Mouse (Mus musculus) gastrocnemius, postnatal 36 days (tissue): ENCODE data around the gene Ddx18. TPM values are rescaled to one million over a fixed set of nuclear protein-coding genes. Genes with fewer than 3 reads are reported as not detected.
A peak's percentile ranks its signal among the peaks of the same experiment; 100 is the strongest.

Source experiments
- DNase-seq, 2 experiments: peaks; one replicate each; pipeline ENCODE4 v3.0.0; 2022
- intact Hi-C: fragments of 180-260 bp; cut with DNase I; formaldehyde crosslinking; loops from one replicate; pipeline ENCODE4 v1.15.1; 2025
- long read RNA-seq, 2 experiments: library from polyadenylated mRNA; stranded (forward); transcript quantifications; one replicate each; pipeline ENCODE4 v2.0.0; 2021
- total RNA-seq, 2 experiments: library from RNA; stranded (reverse); gene quantifications; 2 replicates each; pipeline ENCODE4 v1.2.3; 2021

Gene Ddx18
- total RNA-seq = 10 to 100 TPM; 11.2 to 15.9 TPM
- long read RNA-seq, experiment 1, transcript Ddx18-201 (13 exons, 2,258 nt) = major isoform, 7 of 8 reads
- long read RNA-seq, experiment 1, partial matches to known transcripts = 1 of 8 reads
- long read RNA-seq, experiment 1, other reads (novel, unspliced or antisense) = 0 of 8 reads
- long read RNA-seq, experiment 2, transcript Ddx18-201 (13 exons, 2,258 nt) = major isoform, 14 of 16 reads
- long read RNA-seq, experiment 2, partial matches to known transcripts = 2 of 16 reads
- long read RNA-seq, experiment 2, other reads (novel, unspliced or antisense) = 0 of 16 reads

DNA sequence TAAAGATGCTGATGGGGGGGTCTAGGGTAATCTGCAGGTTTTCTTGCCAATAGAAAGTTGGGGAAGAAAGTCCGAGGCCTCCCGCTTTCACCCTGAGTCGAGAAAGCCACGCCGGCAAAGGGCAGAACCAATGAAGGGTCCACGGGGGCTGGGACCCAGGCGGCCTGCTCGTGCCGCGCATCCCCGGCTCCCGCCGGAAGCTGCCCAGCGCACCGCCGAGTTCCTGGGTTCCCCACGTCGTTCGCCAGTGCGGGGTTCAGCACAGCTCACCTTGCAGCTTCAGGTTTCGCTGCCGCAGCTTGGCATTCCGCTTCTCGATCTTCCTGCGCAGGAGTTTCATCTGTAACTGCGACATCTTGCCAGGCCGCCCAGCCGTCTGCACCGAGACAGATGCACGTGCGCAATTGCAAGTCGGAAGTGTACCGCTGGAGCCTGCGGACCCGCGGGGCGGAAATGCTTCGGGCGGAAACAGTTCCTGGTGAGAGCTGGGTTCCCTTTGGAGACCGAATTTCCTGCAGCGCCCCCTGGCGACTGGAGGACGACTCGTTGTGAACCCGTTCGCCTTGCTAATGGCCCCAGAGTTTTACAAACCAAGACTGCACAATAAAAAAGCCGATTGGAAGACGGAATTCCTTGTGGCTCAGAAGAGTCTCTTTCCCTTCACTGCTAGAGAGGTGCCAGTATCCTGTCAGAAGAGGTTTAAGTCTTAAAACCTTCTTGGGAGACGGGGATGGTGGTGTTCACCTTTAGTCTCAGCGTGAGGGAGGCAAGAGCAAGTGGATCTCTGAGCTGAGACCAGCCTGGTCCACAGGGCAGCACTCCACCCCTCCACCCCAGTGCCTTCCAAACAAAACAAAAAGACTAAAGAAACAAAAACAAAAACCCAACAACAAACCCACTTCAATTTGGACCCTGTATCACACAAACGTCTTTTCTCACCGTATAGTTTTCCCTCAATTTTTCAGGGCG lies at the start of gene Ddx18:
TSS of gene Ddx18 (minus strand) at position 469 of the 969 bp plus-strand sequence.
- intact Hi-C loops = loop anchor here (5.0 kb wide), 1 partner anchor 126 kb away; no protein-coding TSS in a partner anchor
- peak; percentile 95 to 97 for DNase-seq

DNA sequence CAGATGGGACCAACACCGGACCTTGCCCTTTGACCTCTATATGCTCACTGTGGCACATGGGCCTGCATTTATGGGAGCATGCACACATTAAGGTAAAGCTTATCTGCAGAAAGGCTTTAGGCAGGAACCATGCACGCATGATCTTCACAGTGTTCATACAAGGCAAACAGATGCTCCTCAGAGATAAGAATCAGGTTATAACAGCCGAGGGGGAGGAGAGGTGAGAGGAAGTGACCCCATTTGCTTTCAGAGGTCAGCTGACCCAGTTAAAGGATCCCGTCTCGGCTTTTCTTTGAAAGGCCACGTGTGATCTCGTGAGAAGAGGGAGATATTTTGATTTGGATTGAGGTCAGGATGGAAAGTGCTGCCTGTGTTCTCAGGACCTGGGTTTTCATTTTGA lies 40.2 kb upstream of the Ddx18 start:
- intact Hi-C loops = no loop called here
- DNase-seq = no peak

DNA sequence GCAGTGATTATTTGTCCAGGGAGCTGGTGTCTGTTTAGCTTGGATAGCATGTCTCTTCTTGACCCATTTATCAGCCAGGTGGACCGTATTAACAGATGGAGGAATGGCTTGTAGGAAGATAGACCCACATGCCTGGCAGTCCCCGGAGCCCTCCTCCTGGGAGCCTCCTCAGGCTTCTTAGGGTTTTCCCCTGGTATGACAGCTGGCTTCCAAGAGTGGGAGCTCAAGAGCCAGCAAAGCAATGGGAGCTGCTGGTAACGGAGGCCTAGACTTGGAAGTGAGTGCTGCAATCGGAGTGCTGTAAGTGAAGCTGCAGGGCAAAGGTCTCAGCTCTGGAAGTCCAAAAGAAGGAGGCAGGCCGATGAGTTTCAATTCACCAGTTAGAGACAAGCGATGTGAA lies 37.3 kb upstream of the Ddx18 start:
- no peak for DNase-seq
- intact Hi-C loops = no loop called here

DNA sequence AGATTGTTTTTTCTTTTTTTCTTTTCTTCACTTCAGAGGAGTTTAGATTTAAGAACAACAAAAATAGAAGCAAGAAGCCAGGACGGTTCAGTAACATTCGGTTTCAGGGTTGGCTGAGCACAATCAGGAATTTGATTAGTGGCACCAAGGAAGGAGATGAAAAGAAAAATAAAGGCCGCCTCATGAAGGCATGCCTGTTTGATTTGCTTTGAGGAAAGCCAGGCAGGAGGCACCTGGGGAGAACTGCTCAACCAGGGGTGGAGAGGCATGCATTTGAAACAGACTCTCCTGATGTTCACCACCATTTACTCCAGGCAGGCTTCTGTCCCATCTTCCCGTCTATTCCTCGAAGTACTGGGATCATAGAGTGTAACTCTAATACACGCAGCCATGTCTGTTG lies 34.1 kb upstream of the Ddx18 start:
- no peak for DNase-seq
- intact Hi-C loops = no loop called here

DNA sequence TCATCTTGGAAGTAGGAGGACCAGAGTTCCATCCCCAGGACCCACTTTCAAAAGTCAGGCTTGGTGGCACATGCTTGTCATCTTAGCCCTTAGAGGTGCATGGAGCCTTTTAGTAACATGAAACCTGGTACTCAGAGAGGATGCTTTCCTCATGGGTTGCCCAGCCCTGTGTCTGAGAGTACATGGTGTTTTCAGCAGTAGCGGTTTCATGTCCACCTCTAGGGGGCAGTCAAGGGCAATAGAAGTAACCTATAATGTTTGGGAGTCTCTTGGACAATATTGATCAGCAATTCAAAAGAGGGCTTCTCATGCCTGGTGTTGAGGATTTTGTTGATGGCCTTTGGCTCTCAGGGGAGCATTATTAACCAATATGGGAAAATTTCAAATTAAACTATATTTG lies 33.3 kb upstream of the Ddx18 start:
- intact Hi-C loops = no loop called here
- no peak for DNase-seq

DNA sequence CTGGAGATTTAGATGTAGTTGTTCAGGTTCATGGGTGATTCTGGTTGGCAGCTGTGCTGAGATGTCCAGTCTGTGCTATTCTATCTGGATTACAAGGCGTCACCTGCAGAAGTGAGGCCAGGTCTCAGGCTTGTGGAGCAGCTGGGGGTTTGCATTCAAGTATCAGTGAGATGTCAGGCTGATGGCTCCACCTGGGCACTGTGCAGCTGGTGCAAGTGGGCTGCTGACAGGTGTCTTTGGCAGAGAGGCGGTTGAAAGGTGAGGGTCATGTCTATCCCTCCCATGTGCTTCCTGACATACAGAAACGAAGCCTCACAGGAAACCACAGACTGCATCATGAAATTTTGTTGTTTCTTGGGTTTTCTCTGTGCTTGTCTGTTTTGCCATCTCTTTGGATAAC lies 30.6 kb upstream of the Ddx18 start:
- no peak for DNase-seq
- intact Hi-C loops = no loop called here

DNA sequence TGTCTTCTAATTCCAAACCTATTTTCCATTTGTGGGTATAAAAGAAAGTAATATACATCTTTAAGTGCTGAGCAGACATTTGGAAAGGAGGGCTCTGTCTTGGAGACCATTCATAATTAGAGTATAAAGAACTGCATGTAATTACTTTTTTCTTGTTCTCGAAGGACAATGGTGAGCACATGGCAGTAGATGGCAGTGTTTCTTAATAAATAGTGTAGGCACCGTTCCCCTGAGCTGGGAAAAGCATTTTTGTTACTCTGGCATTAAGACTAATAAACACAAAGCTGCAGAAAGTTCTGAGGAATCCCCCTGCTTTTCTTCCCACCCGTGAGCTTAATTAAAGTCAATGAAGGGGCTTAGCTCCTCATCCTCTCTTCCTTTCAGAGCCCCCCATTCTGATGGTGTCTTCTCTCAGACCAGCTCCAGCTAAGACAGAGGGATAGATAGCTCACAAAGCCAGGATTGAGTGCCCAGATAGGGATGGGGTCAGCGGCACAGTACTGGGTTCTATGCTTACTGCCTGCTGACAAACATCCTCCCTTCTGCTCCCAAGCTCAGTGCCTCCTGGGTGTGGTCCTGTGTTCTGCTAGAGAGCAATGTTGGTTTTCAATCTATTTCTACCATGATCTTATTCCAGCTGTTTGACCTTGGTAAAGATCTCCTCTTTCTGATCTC lies 29.3 kb upstream of the Ddx18 start:
- DNase-seq = no peak
- intact Hi-C loops = no loop called here

DNA sequence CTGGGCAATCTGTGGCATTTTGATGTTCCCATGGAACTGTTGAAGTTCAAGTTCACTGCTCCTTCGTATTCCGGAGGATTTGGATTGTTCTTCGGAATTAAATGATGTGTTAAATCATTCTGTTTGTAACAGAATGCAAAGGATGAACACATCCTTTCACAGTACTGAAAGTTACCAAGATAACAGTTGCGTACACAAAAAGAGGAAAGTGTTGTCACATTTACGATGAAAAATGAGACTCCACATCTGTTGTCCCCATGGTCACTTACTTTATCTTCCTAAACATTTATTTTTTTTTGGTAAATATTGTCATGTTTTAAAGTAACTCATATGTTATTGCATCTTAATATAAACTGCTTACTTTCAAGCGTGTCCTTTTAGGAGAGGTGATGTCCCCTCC lies 17.0 kb upstream of the Ddx18 start:
- DNase-seq = no peak
- intact Hi-C loops = no loop called here

DNA sequence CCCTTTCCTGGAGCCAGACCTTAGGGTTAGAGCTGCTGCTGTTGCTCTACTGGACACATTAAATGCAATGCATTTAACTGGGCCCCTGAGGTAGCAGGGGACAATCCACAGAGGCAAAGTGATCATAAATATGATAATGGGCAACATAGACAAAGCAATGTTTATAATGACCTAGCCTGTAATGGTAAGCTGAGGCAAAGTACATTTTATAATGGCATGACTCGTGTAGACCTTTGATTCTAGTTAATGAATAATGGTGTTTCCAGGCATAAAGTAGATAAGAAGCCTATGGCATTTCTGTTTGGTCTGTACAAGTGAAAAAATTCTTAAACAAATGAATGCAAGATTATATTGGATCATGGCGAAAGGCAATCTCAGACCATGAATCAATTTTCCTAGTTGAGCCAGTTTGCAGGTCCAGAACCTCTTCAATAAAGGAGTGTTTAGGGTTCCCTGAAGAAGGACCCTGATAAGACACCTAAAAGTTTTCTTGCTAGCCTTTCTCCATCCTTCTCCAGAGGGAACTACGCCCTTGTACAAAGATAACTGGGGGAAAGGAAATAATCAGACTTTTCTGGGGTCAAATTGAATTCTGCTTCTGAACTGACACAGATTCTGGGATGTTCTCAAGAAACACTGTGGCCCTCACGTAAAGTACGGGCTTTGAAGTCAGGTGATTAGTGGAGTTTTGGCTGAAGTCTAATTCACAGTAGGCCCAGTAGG lies 13.5 kb upstream of the Ddx18 start:
- DNase-seq = no peak
- intact Hi-C loops = no loop called here

DNA sequence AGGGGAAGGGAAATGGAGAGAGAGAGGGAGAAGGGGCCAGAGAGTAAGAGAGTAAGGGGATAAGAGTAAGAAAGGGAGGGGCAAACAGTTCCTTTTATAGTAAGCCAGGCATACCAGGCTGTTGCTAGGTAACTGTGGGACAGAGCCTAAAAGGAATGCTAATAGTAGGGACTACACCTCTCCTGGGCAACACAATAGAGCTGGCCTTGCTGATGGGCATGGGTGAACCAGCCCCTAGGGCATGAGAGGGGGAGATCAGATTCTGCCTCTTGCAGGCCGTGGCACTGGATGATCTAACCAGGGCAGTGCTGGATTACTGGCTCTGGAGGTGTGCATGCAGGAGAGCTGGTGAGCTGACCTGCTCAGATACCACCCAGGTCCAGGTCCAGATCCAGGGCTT lies 9.7 kb upstream of the Ddx18 start:
- no peak for DNase-seq
- intact Hi-C loops = no loop called here

DNA sequence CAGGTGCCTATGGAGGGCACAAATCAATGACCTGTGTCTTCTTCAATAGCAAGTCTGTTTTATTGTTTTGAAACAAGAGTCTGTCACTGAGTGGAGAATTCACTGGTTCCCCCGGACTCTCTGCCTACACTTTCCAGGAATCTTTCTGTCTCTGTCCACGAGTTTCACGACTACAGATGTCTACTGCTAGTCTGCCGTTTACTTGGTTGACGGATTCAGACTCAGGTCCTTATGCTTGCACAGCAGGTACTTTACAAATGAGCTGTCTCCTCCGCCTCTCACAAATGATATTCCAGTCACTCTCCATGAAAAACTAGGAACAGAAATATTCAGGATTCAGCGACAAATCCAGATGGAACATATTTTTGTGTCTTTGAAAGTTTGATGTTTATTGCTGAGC lies 2.7 kb upstream of the Ddx18 start:
- no peak for DNase-seq

DNA sequence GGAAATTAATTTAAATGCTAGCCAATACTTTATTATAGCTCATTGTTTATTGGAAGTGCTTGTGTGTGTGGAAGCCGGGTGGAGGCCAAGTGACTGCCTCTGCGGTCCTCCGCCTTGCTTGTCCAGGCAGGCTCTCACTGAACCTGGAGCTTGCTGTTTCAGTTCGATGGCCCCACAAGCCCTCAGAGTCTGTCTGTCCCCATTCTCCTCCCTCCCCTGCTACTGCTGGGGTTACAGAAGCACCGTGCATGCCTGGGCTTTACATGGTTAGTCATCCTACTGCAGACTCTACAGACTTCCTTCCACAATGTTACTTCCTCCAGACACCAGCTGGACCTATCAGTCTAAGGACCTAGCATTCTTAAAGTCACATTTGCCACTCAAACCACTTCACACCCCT lies 9.9 kb downstream of the Ddx18 start:
- intact Hi-C loops = no loop called here
- DNase-seq = no peak

More for the DNA sequence above, 2.7 kb upstream of the Ddx18 start:
- intact Hi-C loops = no loop called here

DNA sequence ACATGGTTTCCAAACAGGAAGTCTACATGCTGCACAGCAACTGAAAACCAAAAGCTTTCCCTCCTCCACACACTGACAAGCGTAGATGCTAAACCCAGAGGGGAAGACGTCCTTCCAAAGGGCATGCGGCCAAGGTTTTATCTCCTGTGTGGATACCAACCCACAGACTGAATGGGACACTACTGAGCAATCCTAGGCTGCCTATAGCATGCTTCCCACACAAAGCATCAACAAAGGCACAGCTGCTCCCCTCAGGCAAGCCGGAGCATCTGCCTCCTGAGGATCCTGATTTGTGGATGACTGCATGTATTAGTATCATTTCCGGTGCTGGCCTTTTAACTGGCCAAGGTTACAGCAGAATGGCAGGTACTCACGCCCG lies 16.3 kb downstream of the Ddx18 start:
- intact Hi-C loops = loop anchor here (5.0 kb wide), 1 partner anchor 104 kb away; no protein-coding TSS in a partner anchor
- DNase-seq = no peak

DNA sequence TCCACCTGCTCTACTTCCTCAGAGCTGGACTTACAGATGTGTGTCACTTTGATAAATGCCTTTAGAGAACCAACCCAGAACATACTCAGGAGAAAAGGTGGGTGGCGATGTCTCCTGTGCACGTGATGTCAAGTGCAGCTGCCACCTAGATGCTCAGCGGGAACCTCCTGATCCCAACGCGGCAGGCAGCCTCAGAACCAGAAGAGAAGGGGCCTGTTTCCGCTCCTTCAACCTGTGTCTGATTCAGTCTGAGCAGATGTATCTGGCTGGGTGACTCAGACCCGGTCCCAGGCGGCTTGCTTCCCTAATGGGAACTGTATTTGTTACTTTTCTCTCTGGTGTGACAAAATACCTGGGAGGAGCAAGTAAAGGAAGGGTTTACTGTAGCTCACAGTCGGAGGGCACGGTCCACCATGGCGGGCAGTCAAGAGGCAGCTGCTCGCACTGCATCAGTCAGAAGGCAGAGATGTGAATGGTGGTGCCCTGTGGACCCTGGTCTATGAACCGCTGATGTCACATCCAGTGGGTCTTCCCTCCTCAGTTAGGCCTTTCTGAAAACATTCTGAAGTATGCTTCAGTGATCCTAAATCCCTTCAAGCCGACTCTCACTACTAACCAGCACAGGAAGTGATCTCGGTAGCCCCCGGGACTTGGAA lies 16.9 kb downstream of the Ddx18 start:
- no peak for DNase-seq
- intact Hi-C loops = loop anchor here (5.0 kb wide), 1 partner anchor 104 kb away; no protein-coding TSS in a partner anchor

DNA sequence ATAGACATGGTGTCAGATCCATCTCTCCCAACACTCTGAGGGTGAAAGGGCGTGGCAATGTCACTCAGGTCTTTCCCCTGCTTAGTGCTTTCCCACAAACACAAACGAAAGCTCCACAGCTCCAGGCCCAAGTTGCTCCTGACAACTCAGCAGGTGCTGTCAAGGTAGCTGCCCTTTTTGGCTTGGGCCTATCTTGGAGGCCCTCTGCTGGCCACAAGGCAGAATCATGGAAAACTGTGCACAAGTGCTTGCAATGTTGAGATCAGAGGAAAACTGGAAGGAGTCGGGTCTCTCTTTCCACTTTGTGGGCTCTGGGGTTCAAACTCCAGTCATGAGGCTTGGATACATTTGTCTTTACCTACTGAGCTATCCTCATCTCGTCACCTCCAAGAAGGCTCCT lies 18.3 kb downstream of the Ddx18 start:
- no peak for DNase-seq
- intact Hi-C loops = no loop called here

DNA sequence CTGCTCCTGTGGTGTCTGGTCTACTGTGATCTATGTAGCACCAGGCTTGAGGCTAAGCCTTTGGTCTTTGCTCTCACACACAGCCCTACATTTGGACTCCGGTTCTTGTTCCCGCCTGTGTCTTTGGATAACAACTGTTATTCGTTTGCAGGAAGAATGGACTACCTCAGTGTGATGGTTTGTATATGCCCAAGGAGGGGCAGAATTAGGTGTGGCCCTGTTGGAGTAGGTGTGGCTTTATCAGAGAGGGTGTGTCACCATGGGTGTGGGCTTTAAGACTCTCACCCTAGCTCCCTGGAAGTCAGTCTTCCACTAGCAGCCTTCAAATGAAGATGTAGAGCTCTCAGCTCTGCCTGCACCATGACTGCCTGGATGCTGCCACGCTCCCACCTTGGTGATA lies 19.1 kb downstream of the Ddx18 start:
- intact Hi-C loops = no loop called here
- DNase-seq = no peak

DNA sequence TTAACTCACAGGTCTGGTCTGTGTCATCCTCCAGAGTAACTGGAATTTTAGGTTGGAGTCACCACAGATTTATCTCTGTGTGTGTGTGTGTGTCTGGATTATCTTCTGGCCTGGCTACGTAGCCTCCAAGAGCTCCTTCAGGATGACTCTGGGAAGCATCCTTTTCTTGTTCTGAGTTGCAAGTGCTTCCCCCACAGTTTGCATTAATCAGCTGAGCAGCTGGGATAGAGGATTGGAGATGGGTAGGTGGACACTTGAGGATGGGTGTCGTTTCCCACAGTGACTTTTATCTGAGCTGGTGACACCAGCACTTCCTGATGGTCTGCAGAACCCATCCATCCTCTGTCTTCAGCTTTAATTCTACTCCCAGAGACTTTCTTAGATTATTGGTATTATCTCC lies 20.9 kb downstream of the Ddx18 start:
- no peak for DNase-seq
- intact Hi-C loops = no loop called here

DNA sequence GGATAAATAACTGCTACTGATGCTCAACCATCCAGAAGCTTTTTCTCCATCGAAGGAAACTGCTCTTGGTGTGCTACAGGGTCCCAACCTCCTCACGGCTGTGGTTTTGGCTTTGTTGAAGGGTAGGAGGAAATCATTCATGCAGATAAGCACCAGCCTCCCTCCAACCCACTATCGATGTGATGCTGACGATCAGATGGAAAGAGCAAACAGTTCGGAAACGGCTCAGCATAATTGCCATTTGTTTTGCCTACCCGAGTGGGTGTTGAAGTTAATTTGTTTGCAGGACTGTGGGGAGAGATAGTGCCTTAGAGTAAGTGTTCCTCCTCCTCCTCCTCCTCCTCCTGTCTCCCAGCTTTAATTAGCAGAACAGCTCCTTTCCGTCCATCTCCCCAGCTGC lies 27.4 kb downstream of the Ddx18 start:
- intact Hi-C loops = no loop called here
- no peak for DNase-seq

DNA sequence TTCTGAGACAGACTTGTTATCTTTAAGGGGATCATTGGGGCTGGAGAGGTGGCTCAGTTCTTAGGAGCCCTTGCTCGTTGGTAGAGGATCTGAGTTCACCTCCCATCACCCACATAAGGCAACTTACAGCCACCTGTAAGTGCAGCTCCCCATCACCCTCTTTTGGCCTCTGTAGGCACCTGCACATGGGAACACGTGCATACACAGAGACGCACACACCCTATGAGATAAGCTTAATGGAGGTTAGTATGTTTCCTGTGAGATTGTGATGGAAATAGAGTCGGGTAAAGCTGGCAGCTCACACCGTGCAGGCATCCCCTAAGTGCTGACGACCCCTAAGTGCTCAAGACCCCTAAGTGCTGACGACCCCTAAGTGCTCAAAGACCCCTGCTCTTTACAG lies 36.4 kb downstream of the Ddx18 start:
- DNase-seq = no peak
- intact Hi-C loops = no loop called here

DNA sequence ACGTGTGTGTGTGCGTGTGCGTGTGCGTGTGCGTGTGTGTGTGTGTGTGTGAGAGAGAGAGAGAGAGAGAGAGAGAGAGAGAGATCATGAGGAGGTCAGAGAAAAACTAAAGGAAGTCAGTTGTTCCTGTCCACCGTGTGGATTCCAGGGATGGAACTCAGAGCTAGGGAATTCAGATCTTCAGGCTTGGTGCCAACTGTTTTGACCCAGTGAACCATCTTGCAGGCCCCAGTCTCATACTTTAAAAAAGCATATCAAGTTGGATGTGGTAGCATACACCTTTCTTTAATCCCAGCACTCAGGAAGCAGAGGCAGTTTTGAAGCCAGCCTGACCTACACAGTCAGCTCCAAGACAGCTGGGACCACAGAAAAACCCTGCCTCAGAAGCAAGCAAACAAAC lies 38.5 kb downstream of the Ddx18 start:
- DNase-seq = no peak
- intact Hi-C loops = no loop called here
